Mouse (Mus musculus): ENCODE measurements around the gene Klhl32. TPM values are rescaled to one million over a fixed set of nuclear protein-coding genes. Genes with fewer than 3 reads are reported as not detected.

The Klhl32 gene
- total and polyA plus RNA-seq, 3 experiments: 0.03 TPM; not detected in 2

DNA sequence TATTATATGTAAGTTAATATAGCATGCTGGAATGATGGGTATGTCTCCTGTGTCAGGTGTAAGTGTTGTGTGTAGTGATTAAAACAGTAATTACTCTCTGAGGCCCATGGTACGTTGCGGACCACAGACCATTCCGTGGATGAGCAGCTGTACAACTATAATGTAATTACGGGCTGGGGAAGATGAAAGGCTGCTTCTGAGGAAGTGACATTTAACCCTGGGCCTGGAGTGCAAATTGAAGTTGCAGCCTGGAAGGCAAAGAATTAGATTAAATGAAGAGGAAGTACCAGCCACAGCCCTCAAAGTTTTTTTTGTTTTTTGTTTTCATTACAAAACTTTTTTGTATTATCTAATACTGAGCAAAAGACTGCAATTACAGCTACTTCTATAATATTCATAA lies 48.2 kb upstream of the Klhl32 start (continued):
- TF ChIP-seq GATA1 (IDR thresholded peaks at IDR 0.05; ENCODE audit: low read depth, low read length) (no peak), CTCF (IDR thresholded peaks at IDR 0.05 in 2 of 3, conservative IDR thresholded peaks at IDR 0.05 in 1 of 3; ENCODE audit: control insufficient read depth in 1 of 3, insufficient read depth in 1 of 3, low read depth in 2 of 3, low read length in 3 of 3, poor library complexity in 1 of 3, severe bottlenecking in 1 of 3) (no peak), BHLHE40 (IDR thresholded peaks at IDR 0.05; ENCODE audit: borderline replicate concordance, low read depth, low read length) (no peak), POLR2AphosphoS5 (IDR thresholded peaks at IDR 0.05; ENCODE audit: borderline replicate concordance, low read depth, low read length) (no peak), ZMIZ1 (IDR thresholded peaks at IDR 0.05; ENCODE audit: low read depth, low read length) (no peak), HCFC1 (IDR thresholded peaks at IDR 0.05; ENCODE audit: low read depth, low read length) (0 out of 2 replicates have a peak, but pooled peaks have one; percentile 41), SMC3 (IDR thresholded peaks at IDR 0.05; ENCODE audit: low read depth, low read length) (no peak), RAD21 (IDR thresholded peaks at IDR 0.05; ENCODE audit: low read depth, low read length) (no peak), ZNF384 (IDR thresholded peaks at IDR 0.05; ENCODE audit: low read depth, low read length) (peak; percentile 78), EP300 (IDR thresholded peaks at IDR 0.05; ENCODE audit: low read depth in 1 of 2, low read length in 2 of 2) (peak in 1 of 2 experiments; percentile 25; a peak in 1 of 4 replicates), KAT2A (conservative IDR thresholded peaks at IDR 0.05; ENCODE audit: low read depth, low read length) (no peak), TCF12 (IDR thresholded peaks at IDR 0.05; ENCODE audit: low read depth, low read length) (no peak), USF2 (IDR thresholded peaks at IDR 0.05; ENCODE audit: borderline replicate concordance in 1 of 2, insufficient read depth in 1 of 2, low read depth in 1 of 2, low read length in 2 of 2) (no peak)

- H3K9me3 ChIP-seq (replicated peaks; ENCODE audit: insufficient read depth, low read length): no peaks in the 10 kb centered on the region
- TF ChIP-seq UBTF (IDR thresholded peaks at IDR 0.05; ENCODE audit: borderline replicate concordance, insufficient read depth, low read depth, low read length) (no peak), POLR2AphosphoS5 (IDR thresholded peaks at IDR 0.05; ENCODE audit: borderline replicate concordance, low read depth, low read length) (no peak), KAT2A (conservative IDR thresholded peaks at IDR 0.05; ENCODE audit: low read depth, low read length) (no peak), MYC (IDR thresholded peaks at IDR 0.05; ENCODE audit: low read depth, low read length) (no peak), ELF1 (IDR thresholded peaks at IDR 0.05; ENCODE audit: low read depth, low read length) (no peak), CHD1 (IDR thresholded peaks at IDR 0.05; ENCODE audit: low read depth, low read length) (no peak), MEF2A (IDR thresholded peaks at IDR 0.05; ENCODE audit: extremely low read depth, insufficient replicate concordance, low read depth, low read length, poor library complexity, severe bottlenecking) (no peak), NELFE (IDR thresholded peaks at IDR 0.05; ENCODE audit: low read depth, low read length) (no peak), MAX (IDR thresholded peaks at IDR 0.05; ENCODE audit: low read length) (no peak), RCOR1 (IDR thresholded peaks at IDR 0.05; ENCODE audit: low read depth, low read length) (no peak), USF1 (IDR thresholded peaks at IDR 0.05; ENCODE audit: low read depth, low read length) (no peak), SMC3 (IDR thresholded peaks at IDR 0.05; ENCODE audit: low read depth, low read length) (no peak), E2F4 (IDR thresholded peaks at IDR 0.05; ENCODE audit: borderline replicate concordance, low read depth, low read length) (no peak), MYB (IDR thresholded peaks at IDR 0.05; ENCODE audit: low read depth, low read length) (no peak), MXI1 (IDR thresholded peaks at IDR 0.05; ENCODE audit: low read depth, low read length) (no peak), MAFK (IDR thresholded peaks at IDR 0.05; ENCODE audit: borderline replicate concordance, low read depth, low read length) (no peak), ZC3H11A (IDR thresholded peaks at IDR 0.05; ENCODE audit: low read depth, low read length) (no peak), ZKSCAN1 (IDR thresholded peaks at IDR 0.05; ENCODE audit: low read depth, low read length) (no peak)
- H3K4me3 ChIP-seq (ENCODE audit: control insufficient read depth in 1 of 2, insufficient read depth in 1 of 2, low read depth in 2 of 2, low read length in 2 of 2): peak overlapping the region; percentile 71 to 81
- H3K4me1 ChIP-seq (ENCODE audit: control insufficient read depth in 1 of 2, insufficient read depth in 2 of 2, low read length in 2 of 2): peaks cover 2 to 5% of the 10 kb centered on the region in 2 experiments
- H3K9ac ChIP-seq (ENCODE audit: control insufficient read depth, low read depth, low read length, poor library complexity, severe bottlenecking): peak overlapping the region; percentile 81
- H3K79me2 ChIP-seq (ENCODE audit: control insufficient read depth, insufficient read depth, low read length, poor library complexity): peaks cover 18% of the 10 kb centered on the region
- no peaks in the 10 kb centered on the region for H3K27me3 ChIP-seq (ENCODE audit: control insufficient read depth in 1 of 2, insufficient read depth in 2 of 2, low read length in 2 of 2)
- peak; percentile 43 for DNase-seq (ENCODE audit: low read depth, low spot score)
- peak overlapping the region; percentile 40 for H3K27ac ChIP-seq (ENCODE audit: control insufficient read depth, low read depth, low read length)
- peaks cover 0 to 2% of the 10 kb centered on the region in 2 experiments; a peak in 2 of 4 replicates for H3K36me3 ChIP-seq (ENCODE audit: control insufficient read depth in 1 of 2, insufficient read depth in 2 of 2, low read length in 2 of 2)
These were observed 47.7 kb upstream of the Klhl32 start for GRCm38 (mm10) chr4:24898636-24899035.
